Mouse (Mus musculus): ENCODE results near the gene Cobll1.

DNA sequence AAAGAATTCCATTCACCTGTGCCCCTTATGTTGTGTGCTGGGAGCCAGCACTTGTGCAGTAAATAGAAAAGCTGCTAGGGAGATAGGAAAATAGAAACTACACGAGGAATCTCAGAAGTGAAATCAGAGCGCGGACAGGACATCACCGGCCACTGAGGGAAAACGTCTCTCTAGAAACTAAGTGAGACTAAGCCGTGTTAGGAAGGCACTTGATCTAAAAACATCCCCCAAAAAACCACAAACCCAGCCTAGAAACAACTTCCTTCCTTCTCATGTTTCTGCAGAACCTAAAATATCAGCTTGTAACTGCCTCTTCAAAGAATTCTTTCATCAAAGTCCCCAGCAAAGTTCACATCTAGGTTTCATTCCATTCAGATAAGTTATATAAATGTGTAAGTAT lies 50.6 kb downstream of the Cobll1 start:
- TF ChIP-seq POLR2A (IDR thresholded peaks at IDR 0.05; ENCODE audit: extremely low read depth, insufficient read depth, low read length), result no peak
- TF ChIP-seq CTCF (IDR thresholded peaks at IDR 0.05; ENCODE audit: low read depth, low read length), result no peak

Measured in liver, adult 2 months (tissue).